Mouse (Mus musculus): ENCODE results near the gene Pnma1.

GRCm38 (mm10) chr12:84186950-84187349 is 38.7 kb upstream of the Pnma1 start:
- TF ChIP-seq GATA1 (IDR thresholded peaks at IDR 0.05; ENCODE audit: borderline replicate concordance, low read length) (no peak), FLI1 (IDR thresholded peaks at IDR 0.05; ENCODE audit: low read length) (no peak)

Data from megakaryocyte, embryonic 14.5 days (primary cell).